Mouse (Mus musculus) stomach, postnatal 0 days (tissue): ENCODE measurements around the gene Zfp46.

Experiments used
- CTCF ChIP-seq: IDR thresholded peaks from 2 replicates; pipeline ENCODE4 v1.5.1; 2016; ENCODE audit warnings: antibody characterized with exemption, low read depth, mild to moderate bottlenecking, moderate library complexity
- EP300 ChIP-seq: optimal IDR thresholded peaks from 2 replicates; pipeline ENCODE3; 2016; ENCODE audit warnings: antibody characterized with exemption

DNA sequence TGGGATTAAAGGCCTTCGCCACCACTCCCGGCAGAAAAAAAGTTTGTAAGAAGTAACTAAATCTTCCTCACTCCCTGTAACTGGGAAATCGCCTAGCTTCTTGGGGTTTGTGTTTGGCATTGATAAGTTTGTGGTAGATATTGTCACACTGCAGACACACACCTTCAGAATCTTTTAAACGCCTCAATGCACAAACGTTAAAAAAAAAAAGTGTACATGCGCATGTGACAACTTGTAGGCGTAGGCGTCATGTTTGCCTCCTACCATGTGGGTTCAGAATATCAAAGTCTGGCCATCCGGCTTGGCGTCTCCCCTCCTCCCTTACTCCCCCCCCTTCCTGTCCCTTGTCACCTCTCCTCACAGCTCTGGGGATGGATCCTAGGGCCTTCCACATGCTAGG, 27.8 kb upstream of the Zfp46 start:
- TF ChIP-seq EP300 (no peak), CTCF (no peak)
